Mouse (Mus musculus) thymus, postnatal 0 days (tissue): ENCODE data around the gene Ankub1. TPM values are rescaled to one million over a fixed set of nuclear protein-coding genes. Genes with fewer than 3 reads are reported as not detected.

Experiments
- DNase-seq: peaks from one replicate; pipeline ENCODE4 v3.0.0-alpha.2; 2015; ENCODE audit warnings: low spot score
- polyA plus RNA-seq: library from polyadenylated mRNA; unstranded; fragments of >200 nt; fragmentation: Nextera tagmentation; extraction: Ambion mirVana; gene quantifications from 2 replicates; pipeline ENCODE4 v1.2.1, GENCODE M21; 2015

Ankub1 gene
- not detected in 2 replicates for polyA plus RNA-seq

- DNase-seq, result no peak
These were observed at the start of gene Ankub1 for GRCm38 (mm10) chr3:57692719-57693118. Gene Ankub1, minus strand, starts transcription at chr3:57692799.

- no peak for DNase-seq
These were observed 47.2 kb upstream of the Ankub1 start for GRCm38 (mm10) chr3:57739830-57740229.

GRCm38 (mm10) chr3:57736419-57737095 lies 44.0 kb upstream of the Ankub1 start:
- no peak for DNase-seq

GRCm38 (mm10) chr3:57735511-57736370 lies 43.1 kb upstream of the Ankub1 start, which contains the start of gene Rnf13:
Gene Rnf13, plus strand, starts transcription at chr3:57736062.
- peak; percentile 93 for DNase-seq

- DNase-seq, result no peak
These were observed 39.8 kb upstream of the Ankub1 start for GRCm38 (mm10) chr3:57732206-57732915.

GRCm38 (mm10) chr3:57714151-57714550 lies 21.6 kb upstream of the Ankub1 start:
- DNase-seq, result no peak

- DNase-seq, result no peak
These were observed 4.2 kb upstream of the Ankub1 start for GRCm38 (mm10) chr3:57696779-57697178.

- DNase-seq, result no peak
These were observed 3.6 kb upstream of the Ankub1 start for GRCm38 (mm10) chr3:57696249-57696648.

- no peak for DNase-seq
These were observed 827 bp downstream of the Ankub1 start for GRCm38 (mm10) chr3:57691772-57692171.

GRCm38 (mm10) chr3:57677786-57678185 lies 14.8 kb downstream of the Ankub1 start:
- DNase-seq, result no peak

- no peak for DNase-seq
These were observed 18.5 kb downstream of the Ankub1 start for GRCm38 (mm10) chr3:57674075-57674474.

- DNase-seq, result no peak
These were observed 19.0 kb downstream of the Ankub1 start for GRCm38 (mm10) chr3:57673586-57673985.

GRCm38 (mm10) chr3:57667054-57667723 lies 25.4 kb downstream of the Ankub1 start:
- DNase-seq, result peak; percentile 76

GRCm38 (mm10) chr3:57665880-57666279 lies 26.7 kb downstream of the Ankub1 start:
- DNase-seq, result no peak

- DNase-seq, result no peak
These were observed 27.9 kb downstream of the Ankub1 start for GRCm38 (mm10) chr3:57664682-57665081.

GRCm38 (mm10) chr3:57663731-57664130 lies 28.9 kb downstream of the Ankub1 start:
- DNase-seq, result peak; percentile 61

GRCm38 (mm10) chr3:57658608-57659007 lies 34.0 kb downstream of the Ankub1 start:
- no peak for DNase-seq

- DNase-seq, result no peak
These were observed 39.0 kb downstream of the Ankub1 start for GRCm38 (mm10) chr3:57653646-57654045.

- DNase-seq, result no peak
These were observed 40.1 kb downstream of the Ankub1 start for GRCm38 (mm10) chr3:57652485-57652884.

- DNase-seq, result no peak
These were observed 40.7 kb downstream of the Ankub1 start for GRCm38 (mm10) chr3:57651865-57652259.

- DNase-seq, result peak; percentile 89
These were observed 41.3 kb downstream of the Ankub1 start, which contains the start of gene Commd2 for GRCm38 (mm10) chr3:57651231-57651864. Gene Commd2, minus strand, starts transcription at chr3:57651715.
